Mouse (Mus musculus) lung, adult 2 months (tissue): ENCODE data around the gene Gm20388. TPM values are rescaled to one million over a fixed set of nuclear protein-coding genes. Genes with fewer than 3 reads are reported as not detected.

Experiments
- DNase-seq: peaks from one replicate; pipeline ENCODE4 v3.0.0; 2022
- H3K4me1 ChIP-seq: fragments of 200-500 bp; 2 replicates; pipeline ENCODE4 v1.6.1; 2011; ENCODE audit warnings: low read length; ENCODE audit not compliant: control insufficient read depth, insufficient read depth
- H3K4me3 ChIP-seq: fragments of 200-500 bp; replicated peaks from 2 replicates; pipeline ENCODE3; 2011; ENCODE audit warnings: low read depth, mild to moderate bottlenecking, control low read depth, low read length; ENCODE audit errors: extremely low read depth
- CTCF ChIP-seq: fragments of 200-500 bp; IDR thresholded peaks from 2 replicates; pipeline ENCODE4 v1.5.1; 2011; ENCODE audit warnings: mild to moderate bottlenecking, low read length, control low read depth; ENCODE audit not compliant: insufficient read depth
- POLR2A ChIP-seq: fragments of 200-500 bp; IDR thresholded peaks from 2 replicates; pipeline ENCODE4 v1.6.1; 2011; ENCODE audit warnings: low read depth, mild to moderate bottlenecking, control low read depth, low read length, borderline replicate concordance; ENCODE audit errors: extremely low read depth
- WGBS: fragments of 180-500 bp; shearing (Covaris S2); methylation state at CpG from one replicate; pipeline ENCODE4 v1.1.7; 2018; 5-methylcytosine and 5-hydroxymethylcytosine counted together
- polyA plus RNA-seq: library from polyadenylated mRNA; depleted of rRNA; stranded (reverse); fragments of >200 nt; gene quantifications from 2 replicates; pipeline ENCODE4 v1.2.3, GENCODE M21; 2012

Gene Gm20388
- polyA plus RNA-seq, 1 experiment, result 67.8 TPM

GRCm38 (mm10) chr8:124368213-124368612 is 4457.6 kb downstream of the Gm20388 start:
- peak; percentile 58 for DNase-seq
- WGBS, result 18% methylated on average over 8 of the region's 8 CpGs
- Histone ChIP-seq H3K4me3 (no peak overlapping the region), H3K4me1 (no peaks in the 10 kb centered on the region)
- TF ChIP-seq CTCF (peak; percentile 96), POLR2A (no peak)

- no peak for TF ChIP-seq POLR2A
- no peak for TF ChIP-seq CTCF
- no peaks in the 10 kb centered on the region for H3K4me1 ChIP-seq
- DNase-seq, result no peak
- WGBS, result 72% methylated on average over 17 of the region's 17 CpGs
- no peak overlapping the region for H3K4me3 ChIP-seq
Measured at GRCm38 (mm10) chr8:124370422-124371183, 4460.0 kb downstream of the Gm20388 start.

DNA sequence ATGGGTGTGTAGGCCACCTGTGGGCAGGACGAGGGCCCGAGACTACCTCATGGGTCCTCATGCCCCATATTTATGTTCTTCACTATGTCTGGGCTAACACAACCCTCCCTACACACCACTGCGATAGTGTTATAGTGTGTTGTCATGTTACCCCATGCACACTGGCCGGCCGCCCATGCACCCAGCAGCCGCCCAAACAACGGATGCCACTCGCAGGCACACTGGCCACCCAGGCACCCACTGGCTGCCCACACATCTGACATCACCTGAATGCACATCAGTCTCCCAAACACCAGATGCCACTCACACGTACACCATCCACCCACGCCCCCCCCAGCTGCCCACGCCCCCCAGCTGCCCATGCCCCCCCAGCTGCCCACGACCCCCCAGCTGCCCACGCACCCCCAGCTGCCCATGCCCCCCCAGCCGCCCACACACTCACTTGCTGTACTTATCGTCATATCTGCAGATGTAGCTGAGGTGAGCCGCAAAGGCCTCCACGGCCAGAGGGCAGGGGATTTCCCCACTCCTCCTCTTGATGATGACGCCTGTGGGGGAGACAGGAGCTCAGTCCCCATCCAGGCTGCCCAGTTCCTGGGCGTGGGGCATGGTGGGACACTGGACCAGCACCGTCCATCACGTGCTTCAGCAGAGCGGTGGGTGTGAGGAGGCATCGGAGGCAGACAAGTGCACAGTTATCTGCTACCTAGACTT is 4460.9 kb downstream of the Gm20388 start:
- Histone ChIP-seq H3K4me3 (no peak overlapping the region), H3K4me1 (no peaks in the 10 kb centered on the region)
- DNase-seq, result no peak
- no peak for TF ChIP-seq POLR2A
- TF ChIP-seq CTCF, result no peak
- 86% methylated on average over 23 of the region's 23 CpGs for WGBS

DNA sequence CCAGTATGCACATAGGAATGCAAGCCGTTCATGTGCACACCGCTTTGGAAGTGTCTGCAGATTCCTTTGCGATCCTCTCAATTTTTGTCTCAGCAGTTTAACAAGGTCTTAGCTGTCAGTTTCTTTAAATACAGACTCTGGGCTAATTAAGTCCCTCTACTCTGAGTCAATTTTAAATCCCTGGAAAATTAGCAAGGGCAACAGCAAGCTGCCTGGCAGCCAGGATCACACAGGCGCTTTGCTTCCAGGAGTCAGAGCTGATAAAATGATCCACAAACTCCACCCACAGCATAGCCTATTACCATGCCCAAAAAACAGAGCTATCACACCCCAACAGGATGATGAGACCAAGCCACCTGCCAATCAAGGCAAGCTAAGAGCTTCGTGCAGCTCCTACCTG is 4463.1 kb downstream of the Gm20388 start:
- no peak for TF ChIP-seq CTCF
- no peak for TF ChIP-seq POLR2A
- Histone ChIP-seq H3K4me3 (no peak overlapping the region), H3K4me1 (no peaks in the 10 kb centered on the region)
- DNase-seq, result no peak
- WGBS, result 88% methylated on average over 5 of the region's 5 CpGs

DNA sequence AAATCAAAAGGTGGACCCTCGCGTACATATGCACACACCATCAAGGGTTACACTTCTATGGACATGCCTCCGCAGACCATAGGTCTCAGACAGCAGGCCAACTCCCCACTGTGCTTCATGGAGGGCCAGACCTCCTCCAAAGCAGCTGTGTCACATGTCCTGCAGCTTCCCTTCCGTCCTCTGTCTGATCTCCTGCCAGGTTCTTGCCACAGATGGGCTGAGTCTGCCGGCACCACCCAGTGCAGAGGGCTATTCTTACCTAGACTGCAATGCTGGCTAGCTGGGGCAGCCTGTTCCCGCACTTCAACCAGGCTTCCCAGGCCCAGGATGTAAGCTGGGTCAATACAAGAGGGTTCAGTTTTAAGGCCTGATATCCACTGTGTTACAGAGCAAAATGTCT is 4464.5 kb downstream of the Gm20388 start:
- WGBS, result 47% methylated on average over 6 of the region's 6 CpGs
- no peak overlapping the region for H3K4me3 ChIP-seq
- DNase-seq, result no peak

DNA sequence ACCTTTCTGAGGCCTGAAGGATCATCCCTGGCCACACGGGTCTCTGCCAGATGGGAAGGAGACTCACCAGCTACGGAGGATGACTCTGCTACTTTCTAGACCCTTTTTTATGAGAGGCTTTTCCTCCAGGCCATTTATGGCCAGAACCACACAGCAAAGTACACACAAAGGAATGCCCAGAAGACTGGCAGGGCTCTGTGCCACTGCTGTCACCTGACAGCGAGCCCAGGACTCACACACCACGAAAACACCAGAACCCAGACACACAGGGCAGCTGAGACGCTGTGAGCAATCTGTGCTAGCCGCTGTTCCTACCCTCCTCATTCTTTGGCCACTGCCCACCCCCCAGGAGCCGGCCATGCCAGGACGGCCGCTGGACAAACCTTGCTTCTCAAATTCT is 4465.1 kb downstream of the Gm20388 start:
- 77% methylated on average over 9 of the region's 9 CpGs for WGBS
- TF ChIP-seq POLR2A (no peak), CTCF (no peak)
- Histone ChIP-seq H3K4me3 (no peak overlapping the region), H3K4me1 (no peaks in the 10 kb centered on the region)
- DNase-seq, result no peak

More for the DNA sequence above, 4464.5 kb downstream of the Gm20388 start:
- TF ChIP-seq POLR2A (no peak), CTCF (no peak)
- no peaks in the 10 kb centered on the region for H3K4me1 ChIP-seq

GRCm38 (mm10) chr8:124376406-124376805 is 4465.8 kb downstream of the Gm20388 start:
- Histone ChIP-seq H3K4me1 (no peaks in the 10 kb centered on the region), H3K4me3 (no peak overlapping the region)
- DNase-seq, result no peak
- WGBS, result 94% methylated on average over 12 of the region's 12 CpGs
- TF ChIP-seq POLR2A (no peak), CTCF (no peak)

- Histone ChIP-seq H3K4me1 (no peaks in the 10 kb centered on the region), H3K4me3 (no peak overlapping the region)
- 69% methylated on average over 6 of the region's 6 CpGs for WGBS
- TF ChIP-seq CTCF (no peak), POLR2A (no peak)
- no peak for DNase-seq
Measured at GRCm38 (mm10) chr8:124379289-124379688, 4468.6 kb downstream of the Gm20388 start.

- TF ChIP-seq CTCF (no peak), POLR2A (no peak)
- no peak for DNase-seq
- H3K4me1 ChIP-seq, result no peaks in the 10 kb centered on the region
- WGBS, result 66% methylated on average over 10 of the region's 10 CpGs
- no peak overlapping the region for H3K4me3 ChIP-seq
Measured at GRCm38 (mm10) chr8:124382235-124382634, 4471.6 kb downstream of the Gm20388 start.

- no peak for DNase-seq
- Histone ChIP-seq H3K4me3 (no peak overlapping the region), H3K4me1 (no peaks in the 10 kb centered on the region)
- no peak for TF ChIP-seq CTCF
- TF ChIP-seq POLR2A, result no peak
- WGBS, result 84% methylated on average over 19 of the region's 19 CpGs
Measured at GRCm38 (mm10) chr8:124384336-124384735, 4473.7 kb downstream of the Gm20388 start.
